Mouse (Mus musculus) heart, embryonic 11.5 days (tissue): Measurements from ENCODE around the gene Scaf8. TPM values are rescaled to one million over a fixed set of nuclear protein-coding genes. Genes with fewer than 3 reads are reported as not detected.
"Not testable (repeated sequence)": the region's sequence is repeated elsewhere in the genome, so short reads cannot be mapped to it uniquely, and the experiment has no call there.

Experiments used
- ATAC-seq: fragments of 200-750 bp; cut with Nextera tagmentation; replicated peaks from 2 replicates; pipeline ENCODE4 v1.8.0; 2017; ENCODE audit warnings: moderate library complexity; ENCODE audit not compliant: insufficient number of reproducible peaks, low FRiP score, low TSS enrichment
- H3K27ac ChIP-seq: fragments of 300-500 bp; sonication (generic); 2 replicates; pipeline ENCODE4 v1.5.1; 2014; ENCODE audit warnings: mild to moderate bottlenecking, low read depth, low read length
- H3K27me3 ChIP-seq: fragments of 300-500 bp; sonication (generic); 2 replicates; pipeline ENCODE4 v1.6.1; 2014; ENCODE audit warnings: mild to moderate bottlenecking, low read length, mixed read lengths; ENCODE audit not compliant: control insufficient read depth, insufficient read depth
- H3K36me3 ChIP-seq: fragments of 300-500 bp; sonication (generic); 2 replicates; pipeline ENCODE4 v1.6.1; 2014; ENCODE audit warnings: mild to moderate bottlenecking, low read length, moderate library complexity, mixed read lengths; ENCODE audit not compliant: control insufficient read depth, insufficient read depth
- H3K4me1 ChIP-seq: fragments of 300-500 bp; sonication (generic); 2 replicates; pipeline ENCODE4 v1.6.1; 2014; ENCODE audit warnings: low read length; ENCODE audit not compliant: control insufficient read depth, insufficient read depth
- H3K4me2 ChIP-seq: fragments of 300-500 bp; sonication (generic); 2 replicates; pipeline ENCODE4 v1.6.1; 2014; ENCODE audit warnings: mild to moderate bottlenecking, moderate library complexity
- H3K4me3 ChIP-seq: fragments of 300-500 bp; sonication (generic); 2 replicates; pipeline ENCODE4 v1.5.1; 2014; ENCODE audit warnings: low read depth, low read length
- H3K9ac ChIP-seq: fragments of 300-500 bp; sonication (generic); 2 replicates; pipeline ENCODE4 v1.6.1; 2014; ENCODE audit warnings: mild to moderate bottlenecking, low read depth, low read length, moderate library complexity
- H3K9me3 ChIP-seq: fragments of 300-500 bp; sonication (generic); replicated peaks from 2 replicates; pipeline ENCODE4 v1.6.1; 2016; ENCODE audit warnings: low read length; ENCODE audit not compliant: control insufficient read depth
- WGBS: fragments of 180-500 bp; shearing (Covaris S2); extraction: QIAGEN DNeasy Blood & Tissue Kit; methylation state at CpG from one replicate; pipeline ENCODE4 v1.1.7; 2014; ENCODE audit not compliant: insufficient replicate concordance; 5-methylcytosine and 5-hydroxymethylcytosine counted together
- polyA plus RNA-seq: library from polyadenylated mRNA; unstranded; fragments of >200 nt; fragmentation: Nextera tagmentation; extraction: Ambion mirVana; gene quantifications from 2 replicates; pipeline ENCODE4 v1.2.1, GENCODE M21; 2014

Gene Scaf8
- polyA plus RNA-seq, 1 experiment from 2014 or later = 20.6 TPM

- H3K4me2 ChIP-seq, H3K9ac ChIP-seq, H3K27ac ChIP-seq, H3K4me1 ChIP-seq, H3K4me3 ChIP-seq, H3K36me3 ChIP-seq, ATAC-seq, H3K27me3 ChIP-seq, H3K9me3 ChIP-seq: not testable (repeated sequence)
- 85% methylated on average over 9 of the region's 9 CpGs for WGBS
Observed at GRCm38 (mm10) chr17:3156176-3156575, 41.4 kb downstream of the Scaf8 start.

DNA sequence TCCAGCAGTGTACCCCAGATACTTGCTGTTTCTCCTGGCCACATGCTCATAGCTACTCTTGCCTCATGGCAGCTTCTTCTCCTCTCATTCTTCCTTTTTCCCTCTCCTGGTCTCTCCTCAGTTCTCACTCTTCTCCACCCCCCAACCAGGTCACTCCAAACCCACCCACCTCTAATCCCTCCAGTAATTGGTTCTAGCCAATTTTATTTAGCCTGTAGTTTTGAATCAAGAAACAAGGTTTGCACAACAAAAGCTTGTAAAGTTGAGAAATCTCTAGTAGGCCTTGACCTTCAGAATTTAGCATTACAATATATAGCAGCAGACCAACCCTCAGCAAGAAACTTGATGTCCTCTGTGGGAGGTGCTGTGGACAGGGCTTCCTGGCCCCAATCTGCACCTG is 42.2 kb downstream of the Scaf8 start:
- Histone ChIP-seq H3K27ac (no peak overlapping the region), H3K4me1 (no peaks in the 10 kb centered on the region), H3K4me2 (no peak overlapping the region), H3K4me3 (no peak overlapping the region), H3K36me3 (0 out of 2 replicates have a peak, but pooled peaks cover 2% of the 10 kb centered on the region), H3K9ac (no peak overlapping the region), H3K27me3 (no peaks in the 10 kb centered on the region), H3K9me3 (no peaks in the 10 kb centered on the region)
- no peak for ATAC-seq

DNA sequence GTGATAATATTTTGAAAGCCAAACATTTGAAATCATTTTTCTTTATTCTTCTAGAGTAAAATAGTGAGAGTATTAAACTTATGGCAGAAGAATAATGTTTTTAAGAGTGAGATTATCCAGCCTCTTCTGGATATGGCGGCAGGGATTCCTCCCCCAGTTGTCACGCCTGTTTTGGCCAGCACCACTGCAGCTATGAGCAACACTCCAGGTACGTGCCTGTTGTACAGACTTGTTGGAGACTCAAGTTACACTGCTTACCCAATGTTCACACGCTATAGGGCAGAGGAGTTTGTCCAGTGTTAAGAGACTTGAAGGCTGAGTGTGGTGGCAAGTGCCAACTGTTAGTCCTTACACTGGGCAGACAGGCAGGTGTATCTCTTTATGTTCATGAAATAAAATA is 48.1 kb downstream of the Scaf8 start:
- no peaks in the 10 kb centered on the region for H3K9me3 ChIP-seq
- H3K4me1 ChIP-seq = no peaks in the 10 kb centered on the region
- 89% methylated on average over 4 of the region's 4 CpGs for WGBS
- H3K27me3 ChIP-seq = no peaks in the 10 kb centered on the region
- H3K9ac ChIP-seq = no peak overlapping the region
- H3K36me3 ChIP-seq = peaks cover 6% of the 10 kb centered on the region; the same call in 1 of the 2 replicates
- H3K4me2 ChIP-seq = no peak overlapping the region
- no peak overlapping the region for H3K4me3 ChIP-seq
- ATAC-seq = no peak
- no peak overlapping the region for H3K27ac ChIP-seq

- 68% methylated on average over 1 of the region's 1 CpGs for WGBS
- H3K9me3 ChIP-seq, H3K4me3 ChIP-seq, H3K9ac ChIP-seq, H3K27ac ChIP-seq, H3K36me3 ChIP-seq, H3K4me1 ChIP-seq, H3K27me3 ChIP-seq, ATAC-seq, H3K4me2 ChIP-seq: not testable (repeated sequence)
Observed at GRCm38 (mm10) chr17:3180425-3180945, 65.7 kb downstream of the Scaf8 start.

DNA sequence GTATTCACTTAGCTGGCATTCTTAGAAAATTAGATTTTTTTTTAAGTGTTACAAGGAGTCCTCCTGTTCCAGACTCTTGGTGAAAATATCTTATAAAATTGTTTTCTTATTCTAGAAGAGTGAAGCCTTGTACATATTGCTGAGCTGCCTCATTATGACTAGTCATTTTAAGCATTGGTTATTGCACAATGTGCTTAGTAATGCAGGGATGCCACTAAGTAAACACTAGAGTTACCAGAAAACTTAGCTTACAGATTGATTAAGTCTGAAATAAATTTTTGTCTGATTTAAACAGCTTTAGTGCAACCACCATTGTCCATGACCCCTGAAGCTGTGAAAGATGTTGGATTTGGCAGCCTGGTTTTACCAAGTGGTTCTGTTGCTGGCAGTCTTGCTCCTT is 80.7 kb downstream of the Scaf8 start:
- H3K9ac ChIP-seq, H3K4me1 ChIP-seq, ATAC-seq, H3K9me3 ChIP-seq, H3K27ac ChIP-seq, H3K4me2 ChIP-seq, H3K4me3 ChIP-seq, H3K27me3 ChIP-seq: not testable (repeated sequence)
- peaks cover 21% of the 10 kb centered on the region for H3K36me3 ChIP-seq

DNA sequence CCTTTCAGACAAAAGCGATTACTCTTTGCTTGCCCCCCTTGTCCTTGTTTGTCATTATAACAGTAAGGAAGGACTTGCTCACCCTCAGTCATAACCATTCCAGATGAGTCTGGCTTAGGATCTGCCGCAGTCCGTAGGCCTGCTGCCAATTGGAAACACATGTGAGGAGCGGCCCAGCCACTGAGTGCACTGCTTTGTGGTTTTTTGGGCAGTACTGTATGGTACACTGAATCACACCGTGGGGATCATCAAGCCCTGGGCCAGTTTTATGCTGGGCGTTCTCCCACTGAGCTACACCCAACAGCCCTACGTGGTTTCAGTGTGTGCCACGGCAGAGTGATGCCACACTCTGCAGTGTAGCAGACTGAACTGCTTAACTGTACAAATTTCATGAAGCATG is 85.6 kb downstream of the Scaf8 start:
- ATAC-seq = no peak
- H3K9ac ChIP-seq = no peak overlapping the region
- H3K4me2 ChIP-seq = no peak overlapping the region
- no peak overlapping the region for H3K4me3 ChIP-seq
- no peak overlapping the region for H3K27ac ChIP-seq
- H3K27me3 ChIP-seq = no peaks in the 10 kb centered on the region
- WGBS = 90% methylated on average over 8 of the region's 8 CpGs
- no peaks in the 10 kb centered on the region for H3K9me3 ChIP-seq
- peaks cover 12% of the 10 kb centered on the region for H3K36me3 ChIP-seq
- H3K4me1 ChIP-seq = peaks cover 2% of the 10 kb centered on the region; the same call in 1 of the 2 replicates

- peaks cover 3% of the 10 kb centered on the region; the same call in 1 of the 2 replicates for H3K36me3 ChIP-seq
- no peaks in the 10 kb centered on the region for H3K27me3 ChIP-seq
- H3K27ac ChIP-seq = no peak overlapping the region
- H3K9ac ChIP-seq = no peak overlapping the region
- H3K9me3 ChIP-seq = no peaks in the 10 kb centered on the region
- no peak overlapping the region for H3K4me3 ChIP-seq
- WGBS = 82% methylated on average over 4 of the region's 4 CpGs
- no peak overlapping the region for H3K4me2 ChIP-seq
- peaks cover 13% of the 10 kb centered on the region for H3K4me1 ChIP-seq
- no peak for ATAC-seq
Observed at GRCm38 (mm10) chr17:3203916-3204315, 89.1 kb downstream of the Scaf8 start.

DNA sequence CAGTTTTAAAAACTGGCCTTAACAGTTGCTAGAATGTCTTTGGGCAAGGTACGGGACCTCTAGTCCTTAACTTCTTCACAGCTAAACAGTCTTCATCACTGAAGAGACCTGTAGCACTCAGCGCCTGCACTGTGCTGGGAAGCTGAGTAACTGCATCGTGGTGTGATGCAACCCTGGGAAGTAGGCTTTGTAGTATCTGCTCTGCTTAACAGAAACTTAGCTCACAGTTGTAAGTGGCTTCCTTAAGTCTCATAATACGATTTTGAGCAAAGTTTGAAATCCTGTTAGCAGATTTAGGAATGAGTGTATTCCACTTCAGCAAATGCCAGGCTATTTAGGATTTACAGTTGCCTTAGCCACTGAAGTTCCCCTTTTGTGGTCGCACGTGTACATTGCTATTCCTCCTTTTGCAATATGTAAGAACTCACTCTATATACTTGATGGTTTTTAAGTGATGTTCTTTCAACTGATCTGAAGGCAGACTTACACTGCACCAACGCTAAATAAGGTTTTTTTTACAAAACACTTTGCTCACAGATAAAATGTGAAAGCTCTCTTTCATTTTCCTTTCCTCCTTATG is 90.1 kb downstream of the Scaf8 start:
- WGBS = 86% methylated on average over 7 of the region's 7 CpGs
- H3K4me3 ChIP-seq = no peak overlapping the region
- H3K27me3 ChIP-seq = no peaks in the 10 kb centered on the region
- H3K4me1 ChIP-seq = peaks cover 13% of the 10 kb centered on the region
- no peak for ATAC-seq
- no peak overlapping the region for H3K27ac ChIP-seq
- H3K9me3 ChIP-seq = no peaks in the 10 kb centered on the region
- no peak overlapping the region for H3K4me2 ChIP-seq
- peaks cover 3% of the 10 kb centered on the region; the same call in 1 of the 2 replicates for H3K36me3 ChIP-seq
- H3K9ac ChIP-seq = no peak overlapping the region
